Mouse (Mus musculus) midbrain, postnatal 0 days (tissue): ENCODE data around the gene Wfdc5. TPM values are rescaled to one million over a fixed set of nuclear protein-coding genes. Genes with fewer than 3 reads are reported as not detected.

Experiments used
- ATAC-seq: fragments of 200-750 bp; cut with Nextera tagmentation; 2 replicates; pipeline ENCODE4 v1.8.0; 2017; ENCODE audit warnings: moderate number of reproducible peaks, mild to moderate bottlenecking, moderate TSS enrichment, moderate library complexity; ENCODE audit not compliant: low FRiP score
- DNase-seq: peaks from one replicate; pipeline ENCODE4 v3.0.0-alpha.2; 2015; ENCODE audit warnings: low spot score
- H3K27ac ChIP-seq: fragments of 300-500 bp; sonication (generic); 2 replicates; pipeline ENCODE4 v1.5.1; 2014; ENCODE audit warnings: low read depth, mild to moderate bottlenecking, low read length, mixed read lengths
- H3K27me3 ChIP-seq: fragments of 300-500 bp; sonication (generic); 2 replicates; pipeline ENCODE4 v1.6.1; 2014; ENCODE audit warnings: low read length, control low read depth, mixed read lengths; ENCODE audit not compliant: insufficient read depth
- H3K36me3 ChIP-seq: fragments of 300-500 bp; sonication (generic); 2 replicates; pipeline ENCODE4 v1.6.1; 2014; ENCODE audit warnings: low read length, control low read depth, mixed read lengths; ENCODE audit not compliant: insufficient read depth
- H3K4me1 ChIP-seq: fragments of 300-500 bp; sonication (generic); 2 replicates; pipeline ENCODE4 v1.6.1; 2014; ENCODE audit warnings: mild to moderate bottlenecking, control low read depth, antibody characterized with exemption, low read length, mixed read lengths; ENCODE audit not compliant: insufficient read depth
- H3K4me2 ChIP-seq: fragments of 300-500 bp; sonication (generic); 2 replicates; pipeline ENCODE4 v1.6.1; 2014; ENCODE audit warnings: low read depth, mild to moderate bottlenecking, low read length, mixed read lengths; ENCODE audit not compliant: poor library complexity, severe bottlenecking
- H3K4me3 ChIP-seq: fragments of 300-500 bp; sonication (generic); 2 replicates; pipeline ENCODE4 v1.5.1; 2014; ENCODE audit warnings: low read depth, mild to moderate bottlenecking, low read length, moderate library complexity
- H3K9ac ChIP-seq: fragments of 300-500 bp; sonication (generic); replicated peaks from 2 replicates; pipeline ENCODE4 v1.6.1; 2014; ENCODE audit warnings: mild to moderate bottlenecking, low read length, moderate library complexity, mixed read lengths; ENCODE audit not compliant: poor library complexity, severe bottlenecking
- H3K9me3 ChIP-seq: fragments of 300-500 bp; sonication (generic); 2 replicates; pipeline ENCODE4 v1.6.1; 2016; ENCODE audit warnings: low read length, control low read depth
- CTCF ChIP-seq: IDR thresholded peaks from 2 replicates; pipeline ENCODE4 v1.5.1; 2016; ENCODE audit warnings: antibody characterized with exemption, mild to moderate bottlenecking
- WGBS: fragments of 180-500 bp; shearing (Covaris S2); extraction: QIAGEN DNeasy Blood & Tissue Kit; methylation state at CpG from one replicate; pipeline ENCODE4 v1.1.7; 2014; 5-methylcytosine and 5-hydroxymethylcytosine counted together
- polyA plus RNA-seq: library from polyadenylated mRNA; unstranded; fragments of >200 nt; fragmentation: Nextera tagmentation; extraction: Ambion mirVana; gene quantifications from 2 replicates; pipeline ENCODE4 v1.2.1, GENCODE M21; 2015
- total RNA-seq: library from RNA; depleted of rRNA; stranded (reverse); fragments of >200 nt; gene quantifications from 2 replicates; pipeline ENCODE4 v1.2.3, GENCODE M21; 2014

Gene Wfdc5
- total and polyA plus RNA-seq, 2 experiments from 2014 or later = not detected

DNA sequence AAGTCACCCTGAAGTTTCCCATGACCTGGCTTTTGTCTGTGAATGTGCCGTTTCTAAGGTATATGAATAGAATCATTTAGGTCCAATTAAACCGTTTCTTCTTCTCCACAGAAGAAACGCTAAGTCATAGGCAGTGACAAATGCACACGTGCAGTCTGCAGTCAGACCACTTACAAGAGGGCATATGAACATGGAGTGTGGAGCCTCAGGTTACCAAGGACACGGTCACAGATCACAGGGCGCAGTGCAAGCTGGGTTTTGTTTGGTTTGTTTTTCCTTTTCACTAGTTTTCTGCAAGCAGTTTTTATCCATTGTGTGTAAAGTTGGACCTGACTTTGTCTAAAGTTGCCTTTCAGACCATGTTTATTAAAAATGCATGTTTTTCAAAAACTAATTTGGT is 38.5 kb downstream of the Wfdc5 start:
- H3K27me3 ChIP-seq = no peaks in the 10 kb centered on the region
- H3K4me3 ChIP-seq = no peak overlapping the region
- H3K27ac ChIP-seq = no peak overlapping the region
- 47% methylated on average over 6 of the region's 6 CpGs for WGBS
- no peaks in the 10 kb centered on the region for H3K36me3 ChIP-seq
- no peak overlapping the region for H3K4me2 ChIP-seq
- no peaks in the 10 kb centered on the region for H3K4me1 ChIP-seq
- ATAC-seq = no peak
- TF ChIP-seq CTCF = no peak
- DNase-seq = no peak
- no peak overlapping the region for H3K9ac ChIP-seq
- H3K9me3 ChIP-seq = no peaks in the 10 kb centered on the region

DNA sequence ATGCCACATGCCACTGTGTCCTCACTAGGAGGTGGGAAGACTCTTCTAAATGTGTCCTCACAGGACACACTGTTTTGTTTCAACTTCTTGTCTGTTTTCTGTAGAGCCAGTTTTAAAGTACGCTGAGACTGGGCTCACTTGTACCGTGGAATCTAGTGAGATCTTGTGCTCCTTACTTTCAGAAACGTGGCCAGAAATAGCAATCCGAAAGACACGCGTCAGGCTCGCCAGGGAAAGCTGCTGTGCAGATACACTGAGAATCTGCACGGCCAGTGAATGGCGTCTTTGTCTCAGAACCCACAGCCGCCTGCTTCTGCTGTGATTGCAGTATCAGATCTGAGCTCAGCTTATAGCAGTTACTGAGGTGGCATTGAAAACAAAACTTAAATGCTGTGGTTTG is 40.5 kb downstream of the Wfdc5 start:
- Histone ChIP-seq H3K4me3 (no peak overlapping the region), H3K27me3 (no peaks in the 10 kb centered on the region), H3K27ac (0 out of 2 replicates have a peak overlapping the region, but pooled peaks have one; percentile 0), H3K36me3 (no peaks in the 10 kb centered on the region), H3K9ac (no peak overlapping the region), H3K9me3 (no peaks in the 10 kb centered on the region), H3K4me1 (peaks cover 6% of the 10 kb centered on the region; the same call in 1 of the 2 replicates), H3K4me2 (no peak overlapping the region)
- 59% methylated on average over 10 of the region's 10 CpGs for WGBS
- ATAC-seq = no peak
- DNase-seq = peak; percentile 31
- no peak for TF ChIP-seq CTCF

DNA sequence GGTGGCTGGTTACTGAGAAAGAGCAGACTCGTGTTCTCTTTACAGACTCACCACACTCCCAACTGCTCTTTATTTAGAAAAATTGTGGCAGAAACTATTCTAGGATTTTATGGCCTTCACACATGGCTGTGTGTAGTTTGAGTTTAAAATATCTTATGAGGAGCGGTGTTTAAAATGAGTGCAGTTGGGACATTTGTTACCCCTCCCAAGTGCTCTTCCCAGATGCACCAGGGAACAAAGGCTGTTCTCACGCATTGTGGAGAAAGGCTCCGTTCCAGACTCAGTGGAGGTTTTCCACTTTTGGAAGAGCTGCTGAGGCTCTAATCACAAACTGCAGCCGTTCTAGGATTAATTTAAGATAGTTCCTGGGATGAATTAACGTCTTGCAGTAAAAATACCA is 44.8 kb downstream of the Wfdc5 start:
- Histone ChIP-seq H3K27ac (no peak overlapping the region), H3K9me3 (no peaks in the 10 kb centered on the region), H3K36me3 (no peaks in the 10 kb centered on the region), H3K27me3 (no peaks in the 10 kb centered on the region), H3K4me1 (peaks cover 6% of the 10 kb centered on the region; the same call in 1 of the 2 replicates), H3K9ac (no peak overlapping the region), H3K4me3 (no peak overlapping the region), H3K4me2 (no peak overlapping the region)
- no peak for DNase-seq
- TF ChIP-seq CTCF = no peak
- 58% methylated on average over 6 of the region's 6 CpGs for WGBS
- ATAC-seq = no peak

DNA sequence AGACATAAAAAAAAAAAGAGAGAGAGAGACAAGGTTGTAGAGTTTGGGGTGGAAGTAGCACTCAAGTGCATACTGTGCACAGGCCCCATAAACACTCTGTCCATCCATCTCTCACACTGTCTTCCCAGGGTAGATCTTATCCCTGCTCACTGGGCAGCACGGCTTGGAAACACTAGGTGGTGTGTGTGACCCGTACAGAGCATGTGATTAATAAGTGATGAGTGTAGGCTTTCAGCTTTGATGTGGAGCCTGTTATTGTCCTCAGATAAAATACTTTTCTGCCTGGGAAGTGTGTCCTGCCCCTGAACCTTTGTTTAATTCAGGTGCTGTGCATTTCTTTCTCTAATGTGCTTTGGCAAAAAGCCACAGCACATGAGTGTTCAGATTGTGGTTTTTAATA is 46.1 kb downstream of the Wfdc5 start:
- no peak overlapping the region for H3K4me2 ChIP-seq
- ATAC-seq (no peak), DNase-seq (no peak)
- H3K9me3 ChIP-seq = no peaks in the 10 kb centered on the region
- no peak overlapping the region for H3K27ac ChIP-seq
- H3K9ac ChIP-seq = no peak overlapping the region
- H3K4me3 ChIP-seq = no peak overlapping the region
- 15% methylated on average over 2 of the region's 2 CpGs for WGBS
- no peaks in the 10 kb centered on the region for H3K36me3 ChIP-seq
- peak; percentile 46 for TF ChIP-seq CTCF
- H3K4me1 ChIP-seq = peaks cover 6% of the 10 kb centered on the region; the same call in 1 of the 2 replicates
- H3K27me3 ChIP-seq = no peaks in the 10 kb centered on the region

DNA sequence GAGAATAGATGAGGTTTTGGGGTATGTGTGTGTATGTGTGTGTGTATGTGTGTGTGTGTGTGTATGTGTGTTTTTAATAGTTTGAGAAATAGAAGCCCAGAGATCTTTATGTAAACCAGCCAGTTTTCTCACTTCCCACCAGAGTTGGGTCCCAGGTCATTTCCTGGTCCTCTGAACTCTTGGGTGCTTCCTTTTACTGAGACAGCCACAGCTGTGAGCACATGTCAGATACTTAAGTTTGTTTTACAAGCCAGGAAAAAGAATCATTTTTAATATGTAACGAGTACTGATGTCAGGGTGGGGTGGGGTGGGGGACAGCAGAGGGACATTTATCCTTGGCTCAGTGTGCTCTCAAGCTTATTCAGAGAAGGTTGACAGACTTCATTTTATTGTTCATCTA is 47.2 kb downstream of the Wfdc5 start:
- no peak for TF ChIP-seq CTCF
- WGBS = 75% methylated on average over 1 of the region's 1 CpGs
- peaks cover 6% of the 10 kb centered on the region; the same call in 1 of the 2 replicates for H3K4me1 ChIP-seq
- no peak overlapping the region for H3K4me2 ChIP-seq
- no peaks in the 10 kb centered on the region for H3K9me3 ChIP-seq
- no peak overlapping the region for H3K9ac ChIP-seq
- no peak for DNase-seq
- H3K36me3 ChIP-seq = peaks cover 4% of the 10 kb centered on the region; the same call in 1 of the 2 replicates
- no peaks in the 10 kb centered on the region for H3K27me3 ChIP-seq
- no peak for ATAC-seq
- H3K27ac ChIP-seq = no peak overlapping the region
- H3K4me3 ChIP-seq = no peak overlapping the region

DNA sequence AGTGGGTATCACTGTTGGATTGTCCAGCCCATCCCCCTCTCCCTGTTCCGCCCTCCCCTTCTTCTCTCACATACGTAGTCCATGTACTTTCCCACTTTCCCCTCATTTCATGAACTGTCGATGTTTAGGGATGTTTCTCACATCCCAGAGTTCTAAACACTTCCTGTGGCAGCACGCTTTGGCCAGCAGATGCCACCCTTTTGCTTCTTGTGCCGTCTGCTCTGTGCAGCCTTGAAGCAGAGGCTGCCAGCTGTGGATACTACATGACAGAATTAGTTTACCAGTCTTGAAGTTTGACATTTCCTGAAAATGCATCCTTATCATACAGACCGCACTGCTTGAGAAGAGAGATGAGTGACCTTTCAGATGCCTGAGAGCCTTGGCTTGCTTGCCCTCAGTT is 48.0 kb downstream of the Wfdc5 start:
- no peaks in the 10 kb centered on the region for H3K9me3 ChIP-seq
- no peak overlapping the region for H3K27ac ChIP-seq
- H3K4me3 ChIP-seq = no peak overlapping the region
- WGBS = 43% methylated on average over 6 of the region's 6 CpGs
- TF ChIP-seq CTCF = peak; percentile 93
- no peaks in the 10 kb centered on the region for H3K27me3 ChIP-seq
- DNase-seq (peak; percentile 81), ATAC-seq (0 out of 2 replicates have a peak, but pooled peaks have one; percentile 47)
- peaks cover 6% of the 10 kb centered on the region; the same call in 1 of the 2 replicates for H3K4me1 ChIP-seq
- no peak overlapping the region for H3K9ac ChIP-seq
- peaks cover 4% of the 10 kb centered on the region; the same call in 1 of the 2 replicates for H3K36me3 ChIP-seq
- H3K4me2 ChIP-seq = no peak overlapping the region
